Comparison of ENCODE assay signal across 9 mouse cellular contexts in the genomic region with DNA sequence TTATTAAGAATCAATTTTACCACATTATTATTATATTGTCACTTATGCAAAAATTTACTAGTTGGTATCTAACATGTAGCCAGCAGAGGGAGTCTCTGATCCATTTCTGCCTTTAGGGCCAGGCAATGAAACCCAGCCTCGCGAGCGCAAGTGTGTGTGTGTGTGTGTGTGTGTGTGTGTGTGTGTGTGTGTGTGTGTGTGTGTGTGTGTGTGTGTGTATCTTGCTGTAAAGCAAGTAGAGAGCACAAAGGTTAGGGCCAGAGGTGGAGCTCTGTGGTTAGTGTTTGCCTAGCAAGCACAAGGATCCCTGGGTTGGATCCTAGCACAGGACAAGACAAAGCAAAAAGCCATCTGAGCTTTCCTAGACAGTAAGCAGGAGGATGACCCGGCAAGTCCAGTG. TPM values are rescaled to one million over a fixed set of nuclear protein-coding genes. Genes with fewer than 3 reads are reported as not detected.
A peak's percentile ranks its signal among the peaks of the same experiment; 100 is the strongest.
DNase-seq lines count a peak whose midpoint lies in the region; ATAC-seq and TF ChIP-seq lines count a peak whose summit lies in the region.
"Had no signal": no experiment of that assay in that cellular context is flagged by ENCODE, and none has a peak within 500 bp of the region (broad histone marks: within the 10 kb centered on the region; RNA-seq: fewer than 3 reads in every experiment).

No protein-coding gene starts in this region.

- H3K27ac ChIP-seq in layer of hippocampus, adult 2 months = no peak overlapping the region
- no peak overlapping the region for H3K27ac ChIP-seq in stomach, postnatal 0 days (replicated peaks)

- peak; percentile 22; the same call in 1 of the 2 replicates for ATAC-seq in G1E (ENCODE audit: extremely low read depth, insufficient number of reproducible peaks, low FRiP score, poor library complexity, severe bottlenecking)
- peak; percentile 84 for ATAC-seq in stomach, postnatal 0 days (ENCODE audit: low FRiP score, low TSS enrichment)

- no peak overlapping the region for H3K4me2 ChIP-seq in stomach, postnatal 0 days (replicated peaks; ENCODE audit: low read depth)

- TF ChIP-seq EP300 in stomach, postnatal 0 days (optimal IDR thresholded peaks at IDR 0.05) = no peak

- WGBS in large intestine, adult 2 months = 18% methylated on average over 4 of the region's 4 CpGs
- WGBS in stomach, postnatal 0 days = 41% methylated on average over 4 of the region's 4 CpGs

- H3K27me3 ChIP-seq in G1E (ENCODE audit: insufficient read depth, low read length) = no peaks in the 10 kb centered on the region
- no peaks in the 10 kb centered on the region for H3K27me3 ChIP-seq in stomach, postnatal 0 days (ENCODE audit: control insufficient read depth, insufficient read depth, low read length)
- H3K27me3 ChIP-seq: megakaryocyte, embryonic 14.5 days had no signal

- peak in 1 of 2 experiments; percentile 24 for DNase-seq in layer of hippocampus, adult 2 months (ENCODE audit: low spot score in 2 of 2)
- no peak for DNase-seq in layer of hippocampus, postnatal 36 days
- DNase-seq in G1E (ENCODE audit: low spot score) = no peak
- peak; percentile 61 for DNase-seq in brain, adult 2 months (ENCODE audit: low read depth, low spot score)
- peak; percentile 16 for DNase-seq in large intestine, adult 2 months (ENCODE audit: low read depth, low spot score)
- DNase-seq in stomach, postnatal 0 days (ENCODE audit: low spot score) = peak; percentile 85
- DNase-seq in urinary bladder, adult 2 months (ENCODE audit: low spot score) = no peak

- no peaks in the 10 kb centered on the region for H3K4me1 ChIP-seq in G1E (ENCODE audit: insufficient read depth, low read depth, low read length)
- no peaks in the 10 kb centered on the region for H3K4me1 ChIP-seq in stomach, postnatal 0 days (replicated peaks; ENCODE audit: control insufficient read depth, insufficient read depth)

- peaks cover 72% of the 10 kb centered on the region for H3K36me3 ChIP-seq in G1E (replicated peaks)
- peaks cover 11% of the 10 kb centered on the region; the same call in 1 of the 2 replicates for H3K36me3 ChIP-seq in stomach, postnatal 0 days (ENCODE audit: control insufficient read depth, insufficient read depth, low read length)

- H3K9ac ChIP-seq in stomach, postnatal 0 days (ENCODE audit: low read length) = no peak overlapping the region

- H3K4me3 ChIP-seq in layer of hippocampus, adult 2 months = no peak overlapping the region
- no peak overlapping the region for H3K4me3 ChIP-seq in G1E (ENCODE audit: low read depth, low read length)
- H3K4me3 ChIP-seq in stomach, postnatal 0 days (ENCODE audit: low read depth, low read length) = no peak overlapping the region
- H3K4me3 ChIP-seq: erythroblast, embryonic 14.5 days; megakaryocyte, embryonic 14.5 days had no signal

- TF ChIP-seq CTCF in layer of hippocampus, adult 2 months (conservative IDR thresholded peaks at IDR 0.05) = peak; percentile 72
- TF ChIP-seq CTCF in G1E (IDR thresholded peaks at IDR 0.05; ENCODE audit: low read depth, low read length) = no peak
- TF ChIP-seq CTCF in stomach, postnatal 0 days (IDR thresholded peaks at IDR 0.05; ENCODE audit: low read depth) = peak; percentile 79

- H3K9me3 ChIP-seq in G1E (replicated peaks) = no peaks in the 10 kb centered on the region
- H3K9me3 ChIP-seq in stomach, postnatal 0 days (ENCODE audit: control insufficient read depth, low read length) = no peaks in the 10 kb centered on the region
- H3K9me3 ChIP-seq: megakaryocyte, embryonic 14.5 days had no signal

RNA-seq across cellular contexts. Expression of a gene that starts 16.1 kb away (rescaled TPM):
- total RNA-seq in layer of hippocampus, adult 2 months (2021) = 10 to 100 TPM; 75.8 to 77.9 TPM
- total RNA-seq in layer of hippocampus, postnatal 36 days (2021) = 10 to 100 TPM; 73.0 to 80.2 TPM
- total RNA-seq in G1E (2014; fragmentation: Nextera tagmentation) (166 and 220 TPM in 2 replicates), G1E (2017) (39.9 and 42.9 TPM in 2 replicates)
- 50.9 and 53.3 TPM in 2 replicates for polyA plus RNA-seq in G1E (2012)
- 68.3 and 71.2 TPM in 2 replicates for polyA plus RNA-seq in large intestine, adult 2 months (2012; rRNA removed)
- 127 and 131 TPM in 2 replicates for polyA plus RNA-seq in stomach, postnatal 0 days (2015; fragmentation: Nextera tagmentation; extraction: Ambion mirVana)
- 43.6 and 44.5 TPM in 2 replicates for polyA plus RNA-seq in urinary bladder, adult 2 months (2012; rRNA removed)

RNA-seq across cellular contexts. Expression of a gene that starts 22.5 kb away (rescaled TPM):
- 10 to 100 TPM; 14.5 to 15.7 TPM for total RNA-seq in layer of hippocampus, adult 2 months (2021)
- 10 to 100 TPM; 15.5 to 18.3 TPM for total RNA-seq in layer of hippocampus, postnatal 36 days (2021)
- total RNA-seq in G1E (2014; fragmentation: Nextera tagmentation) (14.5 and 18.1 TPM in 2 replicates), G1E (2017) (8.1 and 8.6 TPM in 2 replicates)
- 0.11 and 0.18 TPM in 2 replicates for polyA plus RNA-seq in G1E (2012)
- 2.5 and 4.3 TPM in 2 replicates for polyA plus RNA-seq in large intestine, adult 2 months (2012; rRNA removed)
- 6.0 and 6.5 TPM in 2 replicates for polyA plus RNA-seq in stomach, postnatal 0 days (2015; fragmentation: Nextera tagmentation; extraction: Ambion mirVana)
- polyA plus RNA-seq in urinary bladder, adult 2 months (2012; rRNA removed) = 11.7 and 12.0 TPM in 2 replicates

RNA-seq across cellular contexts. Expression of a gene that starts 47.5 kb away (rescaled TPM):
- not detected for total RNA-seq in layer of hippocampus, adult 2 months (2021)
- total RNA-seq in layer of hippocampus, postnatal 36 days (2021) = not detected
- total RNA-seq in G1E (2014; fragmentation: Nextera tagmentation) = not detected in 2 replicates
- total RNA-seq in G1E (2017) = 0.76 TPM in 1 of 2 replicates, not detected in the other
- polyA plus RNA-seq in G1E (2012) = not detected in 2 replicates
- polyA plus RNA-seq in large intestine, adult 2 months (2012; rRNA removed) = not detected in 2 replicates
- not detected in 2 replicates for polyA plus RNA-seq in stomach, postnatal 0 days (2015; fragmentation: Nextera tagmentation; extraction: Ambion mirVana)
- polyA plus RNA-seq in urinary bladder, adult 2 months (2012; rRNA removed) = not detected in 2 replicates
- polyA plus RNA-seq: erythroblast, embryonic 14.5 days had no signal

Comparison
In these comparisons a context has a peak if more than half of its experiments do, and no peak if none do; other contexts are left out.
1. DNase-seq: peak in brain, adult 2 months (single experiment), large intestine, adult 2 months (single experiment) and stomach, postnatal 0 days (single experiment); none in layer of hippocampus, postnatal 36 days (0 of 2), G1E (single experiment) and urinary bladder, adult 2 months (single experiment).